ENCODE assay signal across 11 mouse cellular contexts in the genomic region with DNA sequence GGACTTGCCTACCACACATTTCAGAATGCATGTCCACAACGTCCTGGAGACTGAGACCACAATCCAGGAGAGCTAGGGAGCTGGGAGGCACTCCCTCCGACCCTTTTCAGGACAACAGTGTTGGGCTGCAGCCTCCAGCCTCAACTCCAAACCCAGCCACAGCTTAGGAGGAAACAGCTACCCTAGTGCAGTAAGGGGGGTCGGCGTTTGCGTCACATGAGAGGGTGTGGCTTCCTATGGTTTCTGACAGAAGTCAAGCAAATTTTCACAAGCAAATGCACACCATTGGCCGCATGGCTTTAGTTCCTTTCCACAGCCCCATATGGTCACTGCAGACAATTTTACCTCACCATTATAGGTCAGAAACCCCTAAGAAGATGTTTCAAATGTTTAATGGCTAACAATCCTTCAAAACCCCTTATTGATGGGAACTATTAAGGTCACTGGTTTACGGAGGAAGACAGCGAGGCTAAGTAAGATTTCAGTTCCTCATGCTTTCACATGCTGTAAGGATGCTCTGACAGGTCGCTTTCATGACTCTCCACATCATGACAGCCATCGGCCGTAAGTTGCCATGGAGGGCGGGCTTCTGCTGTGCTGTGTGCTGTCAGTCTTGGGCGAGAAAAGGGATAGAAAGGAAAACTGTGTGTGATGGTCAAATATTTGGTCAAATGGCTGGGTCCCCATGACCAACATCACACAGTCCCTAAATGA.
DNase-seq lines count a peak whose midpoint lies in the region; ATAC-seq and TF ChIP-seq lines count a peak whose summit lies in the region.
"Had no signal": no experiment of that assay in that cellular context is flagged by ENCODE, and none has a peak within 500 bp of the region (broad histone marks: within the 10 kb centered on the region; RNA-seq: fewer than 3 reads in every experiment).

No protein-coding gene starts in this region.

- 0 out of 2 replicates have a peak, but pooled peaks have one; percentile 13 for ATAC-seq in forebrain, embryonic 14.5 days
- no peak for ATAC-seq in forebrain, postnatal 0 days
- ATAC-seq in hematopoietic stem cell, adult 5-6 weeks (replicated peaks in 1 of 2; ENCODE audit: insufficient read depth in 1 of 2, low FRiP score in 2 of 2, low TSS enrichment in 1 of 2, low read depth in 1 of 2, poor library complexity in 2 of 2, severe bottlenecking in 2 of 2): peak; percentile 90

- no peak for TF ChIP-seq POLR2A in cerebellum, adult 2 months (IDR thresholded peaks at IDR 0.05; ENCODE audit: borderline replicate concordance, insufficient read depth, low read length)

- H3K27me3 ChIP-seq in forebrain, embryonic 14.5 days (replicated peaks; ENCODE audit: control insufficient read depth, insufficient read depth, low read length): no peaks in the 10 kb centered on the region
- H3K27me3 ChIP-seq in forebrain, postnatal 0 days (ENCODE audit: insufficient read depth, low read length): no peaks in the 10 kb centered on the region
- no peaks in the 10 kb centered on the region for H3K27me3 ChIP-seq in splenic B cell, adult 2 months (ENCODE audit: control insufficient read depth, insufficient read depth, low read length, poor library complexity, severe bottlenecking)
- no peaks in the 10 kb centered on the region for H3K27me3 ChIP-seq in cerebellum, adult 2 months (ENCODE audit: control insufficient read depth, insufficient read depth, low read length)
- H3K27me3 ChIP-seq: embryonic facial prominence, embryonic 12.5 days had no signal

- no peak overlapping the region for H3K9ac ChIP-seq in forebrain, embryonic 14.5 days (ENCODE audit: low read length)
- H3K9ac ChIP-seq in forebrain, postnatal 0 days: no peak overlapping the region
- H3K9ac ChIP-seq: embryonic facial prominence, embryonic 12.5 days had no signal

- no peak overlapping the region for H3K4me2 ChIP-seq in forebrain, embryonic 14.5 days (ENCODE audit: low read length)
- no peak overlapping the region for H3K4me2 ChIP-seq in forebrain, postnatal 0 days (ENCODE audit: low read depth)
- H3K4me2 ChIP-seq: embryonic facial prominence, embryonic 12.5 days had no signal

- intact Hi-C loops in left cerebral cortex, postnatal 14 days (cut with DNase I): no loop called here

- no peak overlapping the region for H3K4me3 ChIP-seq in forebrain, embryonic 14.5 days (ENCODE audit: low read depth, low read length)
- no peak overlapping the region for H3K4me3 ChIP-seq in forebrain, postnatal 0 days (ENCODE audit: low read depth, low read length)
- H3K4me3 ChIP-seq in cerebellum, adult 2 months (replicated peaks; ENCODE audit: insufficient read depth, low read depth, low read length): no peak overlapping the region
- H3K4me3 ChIP-seq: embryonic facial prominence, embryonic 12.5 days had no signal

- H3K27ac ChIP-seq in forebrain, embryonic 14.5 days (ENCODE audit: low read depth, low read length): no peak overlapping the region
- H3K27ac ChIP-seq in forebrain, postnatal 0 days (ENCODE audit: low read depth, low read length): no peak overlapping the region
- no peak overlapping the region for H3K27ac ChIP-seq in cerebellum, adult 2 months (ENCODE audit: insufficient read depth, low read length)
- H3K27ac ChIP-seq: embryonic facial prominence, embryonic 12.5 days had no signal

- DNase-seq in forebrain, embryonic 14.5 days (ENCODE audit: low spot score): no peak
- no peak for DNase-seq in forebrain, postnatal 0 days
- peak; percentile 30 for DNase-seq in kidney, postnatal 10 days
- DNase-seq in kidney, adult 8-10 months: no peak
- peak; percentile 74 for DNase-seq in splenic B cell, adult 2 months (ENCODE audit: low read depth, low spot score)
- DNase-seq in cerebellum, adult 2 months: no peak
- no peak for DNase-seq in left cerebral cortex, postnatal 14 days (ENCODE audit: low spot score in 2 of 2)
- DNase-seq: gastrocnemius, postnatal 10 days; liver had no signal

- WGBS in forebrain, embryonic 14.5 days: 85% methylated on average over 13 of the region's 13 CpGs
- WGBS in forebrain, postnatal 0 days: 83% methylated on average over 13 of the region's 13 CpGs
- WGBS in cerebellum, adult 2 months: 82% methylated on average over 13 of the region's 13 CpGs

- no peak for TF ChIP-seq CTCF in forebrain, postnatal 0 days (IDR thresholded peaks at IDR 0.05; ENCODE audit: low read depth)
- TF ChIP-seq CTCF in cerebellum, adult 2 months (IDR thresholded peaks at IDR 0.05; ENCODE audit: borderline replicate concordance, insufficient read depth, low read depth, low read length): no peak

- H3K9me3 ChIP-seq in forebrain, embryonic 14.5 days (replicated peaks; ENCODE audit: control insufficient read depth, low read length): no peaks in the 10 kb centered on the region
- no peaks in the 10 kb centered on the region for H3K9me3 ChIP-seq in forebrain, postnatal 0 days (ENCODE audit: low read length)
- H3K9me3 ChIP-seq: embryonic facial prominence, embryonic 12.5 days had no signal

- H3K4me1 ChIP-seq in forebrain, embryonic 14.5 days (ENCODE audit: control insufficient read depth, insufficient read depth, low read length): no peaks in the 10 kb centered on the region
- no peaks in the 10 kb centered on the region for H3K4me1 ChIP-seq in forebrain, postnatal 0 days (ENCODE audit: insufficient read depth)
- no peaks in the 10 kb centered on the region for H3K4me1 ChIP-seq in cerebellum, adult 2 months (ENCODE audit: control insufficient read depth, insufficient read depth, low read length)

- no peaks in the 10 kb centered on the region for H3K36me3 ChIP-seq in forebrain, embryonic 14.5 days (ENCODE audit: control insufficient read depth, insufficient read depth, low read length)
- H3K36me3 ChIP-seq in forebrain, postnatal 0 days (ENCODE audit: insufficient read depth): no peaks in the 10 kb centered on the region
- no peaks in the 10 kb centered on the region for H3K36me3 ChIP-seq in splenic B cell, adult 2 months (ENCODE audit: control insufficient read depth, insufficient read depth, low read length, poor library complexity, severe bottlenecking)
- H3K36me3 ChIP-seq: embryonic facial prominence, embryonic 12.5 days had no signal

Comparison
In these comparisons a context has a peak if more than half of its experiments do, and no peak if none do; other contexts are left out.
1. DNase-seq: peak in kidney, postnatal 10 days (single experiment) and splenic B cell, adult 2 months (single experiment); none in forebrain, embryonic 14.5 days (single experiment), forebrain, postnatal 0 days (single experiment), kidney, adult 8-10 months (0 of 2), cerebellum, adult 2 months (0 of 2) and left cerebral cortex, postnatal 14 days (0 of 2).